Mouse (Mus musculus) gastrocnemius, postnatal 4 days (tissue): ENCODE results near the gene Sh3yl1. TPM values are rescaled to one million over a fixed set of nuclear protein-coding genes. Genes with fewer than 3 reads are reported as not detected.

Experiments used
- DNase-seq, 2 experiments: peaks; one replicate each; pipeline ENCODE4 v3.0.0; 2021 to 2022; ENCODE audit warnings: low spot score in 2 of 2, mixed read lengths in 2 of 2
- total RNA-seq, 2 experiments: library from RNA; stranded (reverse); gene quantifications; 2 replicates each; pipeline ENCODE4 v1.2.3; 2021

Gene Sh3yl1
- total RNA-seq, 2 experiments from 2014 or later = 2.7 TPM

DNA sequence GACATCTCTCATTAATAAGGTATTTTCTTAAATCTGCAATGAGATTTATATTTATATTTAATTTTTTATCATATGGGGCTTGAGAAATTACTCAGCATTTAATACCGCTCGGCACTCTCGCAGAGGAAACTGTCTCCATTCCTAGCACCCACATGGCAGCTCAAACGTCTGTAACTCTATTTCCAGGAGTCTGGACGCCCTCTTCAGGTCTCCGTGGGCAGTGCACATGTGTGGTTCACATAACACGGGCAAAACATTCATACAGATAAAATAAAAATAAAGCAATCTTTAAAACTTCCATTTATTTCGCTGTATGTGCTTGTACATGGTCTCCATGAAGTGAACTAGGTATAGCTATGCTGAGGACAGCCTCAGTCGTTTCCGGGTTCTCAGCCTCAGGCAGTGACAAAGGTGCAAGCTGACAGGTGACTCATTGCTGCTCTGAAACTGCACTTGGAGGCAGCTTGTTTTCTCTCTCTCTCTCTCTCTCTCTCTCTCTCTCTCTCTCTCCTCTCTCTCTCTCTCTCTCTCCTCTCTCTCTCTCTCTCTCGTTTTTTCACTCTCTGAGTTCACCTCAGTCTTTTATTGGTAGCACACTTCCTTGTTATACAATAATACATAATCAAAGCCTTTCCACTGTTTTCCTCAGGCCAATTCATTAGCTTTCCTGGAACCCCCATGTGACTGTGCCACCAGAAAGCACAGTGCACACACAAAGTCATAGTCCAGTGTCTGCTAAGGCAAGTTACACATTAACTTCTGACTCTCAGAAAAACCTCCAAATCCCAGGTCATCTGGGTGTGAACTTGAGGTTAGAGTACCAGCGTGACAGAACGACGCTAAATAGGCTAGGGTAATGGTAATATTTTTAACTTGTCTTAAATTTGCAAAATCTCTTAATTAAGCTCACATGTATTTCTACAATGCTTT is 31.9 kb downstream of the Sh3yl1 start:
- DNase-seq = no peak

- no peak for DNase-seq
Measured at GRCm38 (mm10) chr12:30944197-30944596, 32.7 kb downstream of the Sh3yl1 start.

DNA sequence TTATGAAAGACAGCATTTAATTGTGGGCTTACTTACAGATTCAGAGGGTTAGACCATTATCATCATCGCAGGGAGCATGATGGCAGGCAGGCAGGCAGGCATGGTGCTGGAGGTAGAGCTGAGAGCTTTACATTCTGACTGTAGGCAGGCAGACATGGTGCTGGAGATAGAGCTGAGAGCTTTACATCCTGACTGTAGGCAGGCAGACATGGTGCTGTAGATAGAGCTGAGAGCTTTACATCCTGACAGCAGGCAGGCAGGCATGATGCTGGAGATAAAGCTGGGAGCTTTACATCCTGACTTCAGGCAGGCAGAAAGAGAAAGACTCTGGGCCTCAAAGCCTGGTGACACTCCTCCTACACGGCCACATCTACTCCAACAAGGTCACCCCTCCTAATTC is 59.2 kb downstream of the Sh3yl1 start:
- DNase-seq = no peak

GRCm38 (mm10) chr12:31003795-31004194 is 92.3 kb downstream of the Sh3yl1 start:
- no peak for DNase-seq

DNA sequence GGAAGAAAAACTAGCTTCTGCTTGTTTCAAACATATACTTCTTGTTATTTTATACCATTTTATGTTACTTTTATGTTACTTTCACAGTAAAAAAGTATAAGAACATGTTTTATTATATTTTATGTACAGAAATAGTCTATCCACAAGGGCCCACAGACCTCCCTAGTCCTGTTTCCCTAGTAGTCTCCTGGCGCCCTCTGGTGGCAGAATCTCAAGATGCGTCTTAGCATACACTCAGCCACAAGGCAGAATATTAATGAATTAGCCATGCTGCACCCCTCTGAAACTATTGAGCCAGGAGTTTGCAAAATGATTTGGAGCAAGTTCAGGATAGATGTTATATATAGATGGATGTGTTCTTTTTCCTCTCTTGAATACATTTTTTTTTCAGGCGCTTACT is 93.5 kb downstream of the Sh3yl1 start:
- peak; percentile 50 to 74 for DNase-seq

GRCm38 (mm10) chr12:31008171-31008570 is 96.7 kb downstream of the Sh3yl1 start:
- DNase-seq = peak in 1 of 2 experiments; percentile 18

Other genes starting within 250 kb of the Sh3yl1 start
- gene Alkal2, start 27.3 kb upstream of the Sh3yl1 start, total RNA-seq = under 1 TPM; 0.54 to 0.93 TPM
- 10 to 100 TPM; 48.2 to 51.2 TPM for gene Acp1, start 79 bp upstream of the Sh3yl1 start, total RNA-seq
- gene Fam110c, start 162.2 kb downstream of the Sh3yl1 start, total RNA-seq = under 1 TPM; 0.22 to 0.23 TPM